Mouse (Mus musculus): ENCODE measurements around the gene Rexo2. TPM values are rescaled to one million over a fixed set of nuclear protein-coding genes. Genes with fewer than 3 reads are reported as not detected.

Gene Rexo2
- total RNA-seq, 2 experiments from 2014 or later = 66.0 to 68.1 TPM

DNA sequence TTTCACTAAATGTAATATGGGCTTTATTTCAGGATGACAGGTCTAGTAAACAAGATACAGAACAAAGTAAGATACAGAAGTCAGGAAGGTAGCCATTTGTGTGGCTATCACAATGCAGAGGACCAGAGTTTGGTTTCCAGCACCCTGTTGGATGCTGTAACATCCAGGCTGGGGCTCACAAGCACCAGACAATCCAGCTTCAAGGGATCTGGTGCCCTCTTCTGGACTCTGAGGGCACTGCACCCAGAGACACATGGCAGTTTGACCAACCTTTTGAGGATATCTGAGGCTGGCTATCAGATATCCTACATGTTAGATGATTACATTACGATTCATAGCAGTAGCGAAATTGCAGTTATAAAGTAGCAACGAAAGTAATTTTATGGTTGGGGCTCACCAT is 14.8 kb downstream of the Rexo2 start:
- Histone ChIP-seq H3K27ac (no peak overlapping the region), H3K4me3 (no peak overlapping the region)
- intact Hi-C loops (cut with DNase I) = loop anchor here (5.0 to 10.0 kb wide), 4 partner anchors 97 to 427 kb away; no protein-coding TSS in a partner anchor
- no peak for DNase-seq
- peak; percentile 40; the same call in 1 of the 2 replicates for TF ChIP-seq CTCF (IDR thresholded peaks at IDR 0.05)

DNA sequence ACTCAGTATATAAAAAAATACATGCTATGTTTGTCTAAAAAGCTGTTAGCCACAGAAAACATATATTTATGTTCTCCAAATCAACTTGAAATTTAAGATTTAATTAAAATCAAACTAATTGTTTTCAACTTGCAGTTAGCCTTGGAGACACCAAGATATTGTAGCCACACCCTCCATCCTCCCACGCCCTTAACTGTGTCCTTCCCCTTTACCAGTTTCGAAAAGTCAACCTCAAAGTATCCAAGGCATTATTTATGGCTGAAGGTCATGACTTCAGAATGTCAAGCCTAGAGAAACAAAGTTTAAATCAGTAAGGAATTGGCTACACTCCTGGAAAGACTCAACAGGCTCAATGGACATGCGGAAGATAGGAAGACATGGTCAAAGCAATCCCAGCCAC is 18.9 kb downstream of the Rexo2 start:
- no peak for DNase-seq
- intact Hi-C loops (cut with DNase I) = loop anchor here (10.0 kb wide), 1 partner anchor 197 kb away; no protein-coding TSS in a partner anchor
- Histone ChIP-seq H3K27ac (no peak overlapping the region), H3K4me3 (no peak overlapping the region)
- TF ChIP-seq CTCF (IDR thresholded peaks at IDR 0.05) = no peak

DNA sequence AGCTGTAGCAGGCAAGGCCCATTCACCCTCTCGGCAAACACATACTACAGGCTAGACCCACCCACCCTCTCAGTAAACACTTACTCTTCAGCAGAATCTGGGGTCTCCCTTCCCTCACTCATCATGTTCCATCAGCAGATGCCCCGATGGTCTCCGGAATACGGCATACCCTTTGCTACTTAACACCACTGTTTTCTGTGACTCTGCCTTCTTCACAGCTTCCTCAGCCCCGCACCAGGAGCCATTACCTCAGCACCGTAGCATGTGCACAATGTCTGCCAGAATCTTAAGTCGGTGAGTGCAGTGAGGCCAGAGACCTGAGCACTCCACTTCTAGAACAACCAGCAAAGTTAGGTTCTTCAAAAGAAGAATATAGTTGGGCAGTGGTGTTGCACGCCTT is 19.7 kb downstream of the Rexo2 start:
- intact Hi-C loops (cut with DNase I) = loop anchor here (10.0 kb wide), 1 partner anchor 196 kb away; no protein-coding TSS in a partner anchor
- no peak overlapping the region for H3K27ac ChIP-seq
- no peak overlapping the region for H3K4me3 ChIP-seq
- DNase-seq = no peak
- no peak for TF ChIP-seq CTCF (IDR thresholded peaks at IDR 0.05)

DNA sequence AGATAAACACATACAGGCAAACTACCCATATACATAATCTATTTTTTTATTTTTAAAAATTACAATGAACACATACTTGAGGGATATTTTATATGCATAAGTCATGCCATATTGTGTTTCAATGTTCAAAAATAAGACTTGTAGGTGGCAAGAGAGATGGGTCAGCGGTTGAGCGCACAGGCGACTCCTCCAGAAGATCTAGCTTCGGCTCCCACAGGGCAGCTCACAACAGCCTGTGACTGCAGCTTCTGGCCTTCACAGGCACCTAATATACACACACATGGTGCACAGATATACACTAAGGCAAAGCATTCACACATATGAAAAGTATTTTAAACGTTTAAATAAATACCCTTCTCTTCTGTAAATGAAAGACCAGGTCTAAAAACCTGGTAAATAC is 21.0 kb downstream of the Rexo2 start:
- Histone ChIP-seq H3K27ac (no peak overlapping the region), H3K4me3 (no peak overlapping the region)
- TF ChIP-seq CTCF (IDR thresholded peaks at IDR 0.05) = no peak
- intact Hi-C loops (cut with DNase I) = no loop called here
- DNase-seq = no peak

DNA sequence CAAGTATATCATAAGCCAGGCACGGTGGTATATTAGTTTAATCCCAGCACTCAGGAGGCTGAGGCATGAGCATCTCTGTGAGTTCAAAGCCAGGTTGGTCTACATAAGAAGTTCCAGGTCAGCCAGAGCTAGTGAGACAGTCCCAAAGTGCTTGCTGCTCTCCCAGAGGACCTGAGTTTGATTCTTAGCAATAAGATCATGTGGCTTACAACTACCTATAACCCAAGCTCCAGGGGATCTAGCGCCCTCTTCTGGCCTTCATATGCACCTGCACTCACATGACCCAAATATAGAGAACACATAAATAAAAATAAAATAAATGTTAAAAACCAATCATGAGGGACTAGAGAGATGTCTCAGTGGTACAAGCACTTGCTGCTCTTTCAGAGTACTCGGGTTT is 21.5 kb downstream of the Rexo2 start:
- H3K4me3 ChIP-seq = no peak overlapping the region
- H3K27ac ChIP-seq = no peak overlapping the region
- peak; percentile 43 for TF ChIP-seq CTCF (IDR thresholded peaks at IDR 0.05)
- no peak for DNase-seq
- intact Hi-C loops (cut with DNase I) = no loop called here

DNA sequence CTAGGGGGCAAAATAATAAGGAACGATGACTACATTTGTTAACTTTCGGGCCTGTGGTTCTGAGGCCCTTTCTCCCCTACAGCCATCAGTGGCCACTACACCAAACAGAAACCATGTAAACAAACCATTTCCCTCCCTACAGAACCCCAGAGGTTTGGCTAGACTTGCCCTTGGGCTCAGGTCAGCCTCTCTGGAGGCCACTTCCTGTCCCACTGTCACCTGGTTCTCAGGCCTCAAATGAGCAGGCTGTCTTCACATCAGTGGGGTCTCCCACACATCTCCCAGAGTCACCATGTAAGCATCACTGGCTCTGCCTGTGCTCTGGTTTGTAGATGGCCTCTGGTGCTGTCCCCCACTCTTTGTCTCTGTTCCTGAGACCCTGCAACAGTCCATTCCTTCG is 24.5 kb downstream of the Rexo2 start:
- no peak for DNase-seq
- no peak overlapping the region for H3K4me3 ChIP-seq
- no peak for TF ChIP-seq CTCF (IDR thresholded peaks at IDR 0.05)
- H3K27ac ChIP-seq = no peak overlapping the region
- intact Hi-C loops (cut with DNase I) = no loop called here

DNA sequence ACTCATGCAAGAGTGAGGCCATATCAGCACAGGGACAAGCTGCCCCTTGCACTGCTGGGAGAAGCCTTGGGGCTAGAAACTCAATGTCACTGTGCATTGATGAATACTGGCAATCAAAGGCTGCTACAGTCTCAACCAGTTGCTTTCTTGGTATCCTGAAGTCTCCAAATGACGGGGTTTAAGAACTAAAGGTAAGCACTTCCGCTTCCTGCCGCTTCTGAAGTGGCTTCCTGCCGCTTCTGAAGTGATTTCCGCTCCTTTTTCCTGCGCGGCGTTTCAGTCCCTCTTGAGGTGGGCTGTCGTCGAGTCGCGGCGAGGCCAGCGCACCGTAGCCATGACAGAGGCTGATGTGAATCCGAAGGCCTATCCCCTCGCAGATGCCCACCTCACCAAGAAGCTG is 30.4 kb downstream of the Rexo2 start:
- intact Hi-C loops (cut with DNase I) = no loop called here
- no peak for DNase-seq
- TF ChIP-seq CTCF (IDR thresholded peaks at IDR 0.05) = no peak
- Histone ChIP-seq H3K27ac (no peak overlapping the region), H3K4me3 (no peak overlapping the region)

DNA sequence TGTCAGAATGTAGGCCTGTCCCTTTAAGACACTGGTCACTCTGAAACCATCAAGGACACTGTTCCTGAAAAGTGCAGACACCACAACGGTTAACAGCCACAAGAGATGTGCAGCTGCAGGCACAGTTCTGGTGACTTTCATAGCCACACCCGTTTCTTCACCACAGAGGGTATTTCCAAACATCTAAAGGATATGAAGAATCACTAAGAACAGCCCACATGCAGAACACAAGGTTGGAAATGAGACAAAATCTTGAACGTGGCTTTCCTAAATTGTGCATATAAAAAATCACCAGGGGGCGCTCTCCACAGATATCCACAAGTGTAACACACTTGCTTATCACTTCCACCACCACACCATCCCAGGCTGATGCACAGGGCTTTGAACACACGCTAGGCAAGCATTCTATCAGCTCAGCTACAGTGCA is 32.6 kb downstream of the Rexo2 start:
- TF ChIP-seq CTCF (IDR thresholded peaks at IDR 0.05) = peak; percentile 71
- H3K27ac ChIP-seq = no peak overlapping the region
- no peak for DNase-seq
- intact Hi-C loops (cut with DNase I) = no loop called here
- H3K4me3 ChIP-seq = no peak overlapping the region

DNA sequence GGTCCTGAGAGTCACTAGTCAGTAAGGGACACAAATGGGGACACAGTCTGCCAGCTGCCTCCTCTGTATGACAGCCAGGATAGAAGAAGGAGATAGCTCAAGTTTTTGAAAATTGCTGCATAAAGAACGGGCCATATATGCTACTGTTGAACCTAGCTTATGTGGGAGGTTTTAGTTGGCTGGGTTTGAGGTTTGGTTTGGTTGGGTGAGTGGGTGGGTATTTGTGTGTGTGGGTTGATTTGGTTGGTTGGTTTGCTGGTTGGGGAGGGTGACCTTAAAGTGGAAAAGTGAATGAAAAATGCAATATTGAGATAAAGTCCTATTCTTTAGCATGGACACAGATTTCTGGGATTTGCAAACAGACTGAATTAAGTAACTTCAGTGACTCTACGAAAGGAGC is 35.6 kb downstream of the Rexo2 start:
- no peak for TF ChIP-seq CTCF (IDR thresholded peaks at IDR 0.05)
- H3K4me3 ChIP-seq = no peak overlapping the region
- DNase-seq = no peak
- H3K27ac ChIP-seq = no peak overlapping the region
- intact Hi-C loops (cut with DNase I) = no loop called here

DNA sequence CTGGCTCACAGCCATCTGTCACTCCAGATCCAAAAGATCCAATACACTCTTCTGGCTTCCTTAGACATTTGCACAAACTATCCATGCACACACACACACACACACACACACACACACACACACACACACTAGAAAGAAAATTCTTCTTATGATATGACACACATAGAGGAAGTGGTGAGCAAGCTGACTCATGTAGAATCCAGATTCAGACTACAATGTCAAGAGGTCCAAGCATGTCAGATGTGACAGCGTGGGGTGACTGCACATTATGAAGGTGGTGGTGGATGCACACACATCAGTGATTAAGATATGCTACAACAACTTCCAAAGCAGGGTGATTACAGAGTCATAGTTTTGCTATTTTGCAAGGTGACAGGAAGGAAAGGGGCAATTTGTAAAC is 36.5 kb downstream of the Rexo2 start:
- DNase-seq = no peak
- intact Hi-C loops (cut with DNase I) = no loop called here
- no peak overlapping the region for H3K4me3 ChIP-seq
- no peak for TF ChIP-seq CTCF (IDR thresholded peaks at IDR 0.05)
- H3K27ac ChIP-seq = no peak overlapping the region

DNA sequence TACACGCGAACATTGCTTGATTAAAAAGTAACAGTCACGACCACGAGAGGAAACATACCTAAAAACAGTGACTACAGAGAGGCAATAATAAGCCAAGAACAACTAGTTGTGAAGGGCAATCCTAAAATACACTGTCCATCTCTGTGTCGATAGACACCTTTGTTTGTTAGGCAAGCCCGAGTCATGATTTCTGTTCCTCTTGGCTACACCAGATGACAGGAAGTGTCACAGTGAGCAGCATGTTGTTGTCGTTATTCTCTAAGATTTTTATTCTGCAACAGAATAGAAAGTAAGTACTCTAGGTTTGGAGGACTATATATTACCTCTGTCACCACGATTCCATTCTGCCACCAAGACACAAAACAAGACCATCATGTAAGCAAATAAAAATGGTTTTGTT is 48.0 kb downstream of the Rexo2 start:
- H3K4me3 ChIP-seq = no peak overlapping the region
- H3K27ac ChIP-seq = no peak overlapping the region
- DNase-seq = no peak
- TF ChIP-seq CTCF (IDR thresholded peaks at IDR 0.05) = no peak
- intact Hi-C loops (cut with DNase I) = no loop called here

DNA sequence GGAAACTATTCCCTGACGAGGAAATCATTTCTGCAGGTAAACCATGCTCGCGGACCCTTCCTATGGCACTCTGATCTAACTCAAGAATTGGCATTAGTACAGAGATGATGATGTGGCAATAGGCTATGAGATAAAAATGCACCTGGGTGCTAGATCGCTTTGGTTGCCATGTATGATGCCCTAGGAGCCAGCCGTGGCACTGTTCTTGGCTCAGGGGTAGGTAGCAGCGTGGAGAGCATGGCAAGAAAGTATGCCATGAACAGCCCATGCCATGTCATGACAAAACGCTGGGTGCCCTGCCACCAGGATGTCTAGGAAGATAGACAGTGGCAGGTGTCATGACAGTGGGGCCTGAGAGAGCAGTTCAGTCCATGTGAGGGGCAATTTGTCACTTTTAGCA is 53.2 kb downstream of the Rexo2 start:
- DNase-seq = no peak
- no peak for TF ChIP-seq CTCF (IDR thresholded peaks at IDR 0.05)
- Histone ChIP-seq H3K4me3 (no peak overlapping the region), H3K27ac (no peak overlapping the region)
- intact Hi-C loops (cut with DNase I) = no loop called here

DNA sequence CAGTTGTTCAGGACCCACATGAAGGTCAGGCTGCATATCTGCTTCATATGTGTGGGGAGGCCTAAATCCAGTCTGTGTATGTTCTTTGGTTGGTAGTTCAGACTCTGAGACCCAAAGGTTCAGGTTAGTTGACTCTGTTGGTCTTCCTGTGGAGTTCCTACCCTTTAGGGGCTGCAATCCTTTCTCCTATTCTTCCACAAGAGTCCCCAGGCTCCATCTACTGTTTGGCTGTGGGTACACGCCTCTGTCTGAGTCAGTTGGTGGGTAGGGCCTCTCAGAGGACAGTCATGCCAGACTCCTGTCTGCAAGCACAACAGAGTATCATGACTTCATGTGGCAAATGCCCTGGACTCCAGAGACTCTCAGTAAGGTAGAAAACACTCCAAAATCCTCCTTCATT is 57.2 kb downstream of the Rexo2 start:
- no peak overlapping the region for H3K4me3 ChIP-seq
- TF ChIP-seq CTCF (IDR thresholded peaks at IDR 0.05) = no peak
- intact Hi-C loops (cut with DNase I) = no loop called here

DNA sequence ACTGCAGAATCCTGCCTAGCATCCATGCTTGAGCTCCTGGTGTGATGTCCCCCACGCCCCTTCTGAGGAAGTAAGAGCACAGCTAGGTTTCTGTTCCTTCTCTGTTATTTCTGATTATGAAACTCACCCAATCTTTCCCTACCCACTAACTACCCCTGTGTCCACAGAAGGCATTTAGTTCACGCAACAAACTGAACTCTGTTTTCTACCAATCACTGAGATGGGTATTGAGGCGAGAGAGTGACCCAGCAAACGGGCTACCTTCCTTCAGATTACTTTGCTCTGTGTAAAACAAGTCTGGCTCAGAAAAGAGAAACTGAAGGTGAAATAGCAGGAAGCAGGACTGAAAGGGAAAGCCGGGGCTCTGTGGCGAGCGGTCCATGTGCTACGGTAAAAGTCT is 58.0 kb downstream of the Rexo2 start:
- no peak for DNase-seq
- intact Hi-C loops (cut with DNase I) = no loop called here
- H3K4me3 ChIP-seq = peak overlapping the region; percentile 28
- no peak for TF ChIP-seq CTCF (IDR thresholded peaks at IDR 0.05)
- no peak overlapping the region for H3K27ac ChIP-seq

More for the DNA sequence above, 57.2 kb downstream of the Rexo2 start:
- DNase-seq = no peak
- no peak overlapping the region for H3K27ac ChIP-seq

DNA sequence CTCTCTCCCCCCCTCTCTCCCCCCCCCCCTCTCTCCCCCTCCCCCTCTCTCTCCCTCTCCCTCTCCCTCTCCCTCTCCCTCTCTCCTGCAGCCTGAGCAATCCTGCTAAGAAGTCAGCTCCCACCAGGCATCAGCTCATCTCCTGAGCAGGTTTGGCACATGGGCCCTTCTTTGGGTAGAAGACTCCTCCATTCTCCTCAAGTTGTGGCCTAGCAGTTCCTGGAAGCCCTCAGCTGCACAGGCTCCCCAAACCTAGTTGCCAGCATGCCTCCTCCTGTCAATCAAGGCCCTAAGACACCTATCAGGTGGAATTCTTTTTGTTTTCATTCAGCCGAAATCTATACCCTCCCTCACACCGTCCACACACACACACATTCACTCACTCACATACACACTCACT is 58.9 kb downstream of the Rexo2 start:
- no peak for DNase-seq
- H3K27ac ChIP-seq = no peak overlapping the region
- intact Hi-C loops (cut with DNase I) = no loop called here
- TF ChIP-seq CTCF (IDR thresholded peaks at IDR 0.05) = no peak
- H3K4me3 ChIP-seq = no peak overlapping the region
